In the genomic region with DNA sequence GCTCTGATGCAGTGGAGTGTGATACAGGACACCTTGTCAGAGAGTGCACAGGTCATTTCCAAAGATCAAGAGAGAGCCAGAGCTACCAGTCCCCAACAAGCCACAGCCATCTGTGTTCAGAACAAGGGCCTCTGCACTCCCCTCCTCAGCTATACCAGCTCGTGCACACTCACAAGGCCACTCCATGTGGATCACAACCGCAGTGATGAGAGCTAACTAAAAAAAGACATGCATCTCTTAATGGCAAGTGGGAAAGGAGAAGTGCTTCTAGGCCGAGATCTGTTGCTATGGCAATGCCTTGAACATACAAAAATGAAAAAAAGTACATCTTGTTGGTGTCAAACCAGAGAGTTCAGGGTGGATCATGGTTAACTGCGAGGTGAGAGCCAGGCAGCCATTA, we compare ENCODE assay signal across 1 mouse cellular context.
TF ChIP-seq lines count a peak whose summit lies in the region.

No protein-coding gene starts in this region.

TF ChIP-seq in myocyte, 11 proteins besides CTCF, POLR2A, EP300 and RAD21:
- TF ChIP-seq USF1 (IDR thresholded peaks at IDR 0.05; ENCODE audit: low read depth) = no peak
- no peak for TF ChIP-seq TCF12 (IDR thresholded peaks at IDR 0.05; ENCODE audit: insufficient read depth, poor library complexity, severe bottlenecking)
- no peak for TF ChIP-seq MYOD1 (IDR thresholded peaks at IDR 0.05; ENCODE audit: control insufficient read depth in 1 of 3, insufficient read length in 2 of 3, low read depth in 2 of 3)
- TF ChIP-seq POLR2AphosphoS2 (IDR thresholded peaks at IDR 0.05; ENCODE audit: insufficient read length, low read depth) = no peak
- TF ChIP-seq MAX (IDR thresholded peaks at IDR 0.05; ENCODE audit: low read depth) = no peak
- TF ChIP-seq E2F4 (IDR thresholded peaks at IDR 0.05; ENCODE audit: insufficient read depth) = no peak
- no peak for TF ChIP-seq CEBPB (IDR thresholded peaks at IDR 0.05; ENCODE audit: insufficient read depth, poor library complexity, severe bottlenecking)
- TF ChIP-seq SRF (IDR thresholded peaks at IDR 0.05; ENCODE audit: control insufficient read depth, insufficient read length, low read depth) = no peak
- no peak for TF ChIP-seq MYOG (IDR thresholded peaks at IDR 0.05; ENCODE audit: control insufficient read depth in 1 of 3, insufficient read depth in 1 of 3, insufficient read length in 2 of 3, low read depth in 2 of 3)
- TF ChIP-seq TCF3 (IDR thresholded peaks at IDR 0.05; ENCODE audit: insufficient read length, low read depth) = no peak
- TF ChIP-seq REST (IDR thresholded peaks at IDR 0.05; ENCODE audit: insufficient read depth, insufficient read length) = no peak
